Mouse (Mus musculus) cerebellum, adult 18-20 months (tissue): ENCODE data around the gene Fgfr2.
A peak's percentile ranks its signal among the peaks of the same experiment; 100 is the strongest.

Experiments used
- DNase-seq, 2 experiments: peaks; one replicate each; pipeline ENCODE4 v3.0.0; 2021

Gene Fgfr2

GRCm38 (mm10) chr7:132887019-132887804 is 235.9 kb downstream of the Fgfr2 start:
- DNase-seq: no peak

- peak; percentile 34 to 51 for DNase-seq
These were observed 239.1 kb downstream of the Fgfr2 start for GRCm38 (mm10) chr7:132884031-132884430.

GRCm38 (mm10) chr7:132882343-132882742 is 240.8 kb downstream of the Fgfr2 start:
- no peak for DNase-seq

GRCm38 (mm10) chr7:132880276-132880675 is 242.9 kb downstream of the Fgfr2 start:
- no peak for DNase-seq

- no peak for DNase-seq
These were observed 247.6 kb downstream of the Fgfr2 start for GRCm38 (mm10) chr7:132875391-132876086.

GRCm38 (mm10) chr7:132873043-132873442 is 250.1 kb downstream of the Fgfr2 start:
- DNase-seq: no peak

- DNase-seq: no peak
These were observed 256.8 kb downstream of the Fgfr2 start for GRCm38 (mm10) chr7:132866316-132866715.

- peak; percentile 93 to 97 for DNase-seq
These were observed 263.9 kb downstream of the Fgfr2 start, which contains the start of gene Abraxas2 for GRCm38 (mm10) chr7:132859042-132859958. Gene Abraxas2, plus strand, starts transcription at chr7:132859225.

- DNase-seq: peak in 1 of 2 experiments; percentile 10
These were observed 265.0 kb downstream of the Fgfr2 start for GRCm38 (mm10) chr7:132858043-132858608.

GRCm38 (mm10) chr7:132856083-132856482 is 267.1 kb downstream of the Fgfr2 start:
- no peak for DNase-seq

- no peak for DNase-seq
These were observed 269.2 kb downstream of the Fgfr2 start for GRCm38 (mm10) chr7:132853946-132854345.

- DNase-seq: no peak
These were observed 269.8 kb downstream of the Fgfr2 start for GRCm38 (mm10) chr7:132853361-132853760.

- DNase-seq: peak; percentile 86 to 87
These were observed 270.8 kb downstream of the Fgfr2 start, which contains the start of gene Eef1akmt2 for GRCm38 (mm10) chr7:132852173-132852844. Gene Eef1akmt2, minus strand, starts transcription at chr7:132852673.

GRCm38 (mm10) chr7:132843152-132843551 is 280.0 kb downstream of the Fgfr2 start:
- no peak for DNase-seq

- DNase-seq: no peak
These were observed 280.7 kb downstream of the Fgfr2 start for GRCm38 (mm10) chr7:132842455-132842854.

GRCm38 (mm10) chr7:132841287-132841686 is 281.9 kb downstream of the Fgfr2 start:
- no peak for DNase-seq

- no peak for DNase-seq
These were observed 292.2 kb downstream of the Fgfr2 start for GRCm38 (mm10) chr7:132830955-132831354.

GRCm38 (mm10) chr7:132824346-132825022 is 298.7 kb downstream of the Fgfr2 start:
- no peak for DNase-seq

- no peak for DNase-seq
These were observed 299.3 kb downstream of the Fgfr2 start for GRCm38 (mm10) chr7:132823832-132824231.

- no peak for DNase-seq
These were observed 302.5 kb downstream of the Fgfr2 start for GRCm38 (mm10) chr7:132820692-132821091.

GRCm38 (mm10) chr7:132817056-132817455 is 306.1 kb downstream of the Fgfr2 start:
- DNase-seq: no peak
